ENCODE assay signal across 17 mouse cellular contexts in the genomic region with DNA sequence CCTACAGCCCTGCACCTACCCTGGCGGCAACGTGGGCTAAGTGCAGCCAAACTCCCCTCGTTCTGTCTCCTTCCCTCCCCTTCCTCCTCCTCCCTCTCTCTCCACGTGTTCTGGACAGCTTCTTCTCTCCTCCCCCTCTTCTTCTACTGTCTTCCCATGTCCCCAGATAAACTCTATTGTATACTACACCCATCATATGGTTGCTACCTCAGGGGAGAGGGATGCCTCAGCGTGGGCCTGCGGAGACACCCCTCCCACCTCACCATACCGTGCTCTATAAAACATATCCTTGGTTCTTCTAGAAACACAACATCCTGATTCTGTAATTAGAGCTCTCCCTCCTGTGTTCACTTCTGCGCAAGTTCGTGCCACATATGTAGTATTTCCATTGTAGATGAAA.
"Had no signal": no experiment of that assay in that cellular context is flagged by ENCODE, and none has a peak within 500 bp of the region (broad histone marks: within the 10 kb centered on the region; RNA-seq: fewer than 3 reads in every experiment).

No protein-coding gene starts in this region.

- ATAC-seq: intestine, embryonic 16.5 days; midbrain, embryonic 15.5 days had no signal

- H3K27me3 ChIP-seq: liver, embryonic 15.5 days; megakaryocyte, embryonic 14.5 days; midbrain, embryonic 15.5 days; stomach, embryonic 15.5 days had no signal

- DNase-seq: kidney, adult 8-10 months; kidney, postnatal 36 days; layer of hippocampus, adult 9-11 months; layer of hippocampus, postnatal 36 days; left cerebral cortex, postnatal 4 days; lung, embryonic 14.5 days; lung, postnatal 14 days; right cerebral cortex, postnatal 4 days; thymus, postnatal 36 days had no signal

- H3K4me2 ChIP-seq: liver, embryonic 11.5 days; liver, embryonic 15.5 days; lung, embryonic 14.5 days; midbrain, embryonic 11.5 days; midbrain, embryonic 15.5 days; stomach, embryonic 15.5 days had no signal

- H3K4me3 ChIP-seq: liver, embryonic 15.5 days; megakaryocyte, embryonic 14.5 days; midbrain, embryonic 15.5 days; stomach, embryonic 15.5 days had no signal

- H3K4me1 ChIP-seq: liver, embryonic 15.5 days; megakaryocyte, embryonic 14.5 days; midbrain, embryonic 15.5 days; stomach, embryonic 15.5 days had no signal

- H3K9ac ChIP-seq: liver, embryonic 15.5 days; lung, embryonic 14.5 days; midbrain, embryonic 15.5 days; stomach, embryonic 15.5 days had no signal

- H3K36me3 ChIP-seq: liver, embryonic 15.5 days; midbrain, embryonic 15.5 days; stomach, embryonic 15.5 days had no signal

- H3K27ac ChIP-seq: liver, embryonic 15.5 days; macrophage; midbrain, embryonic 15.5 days had no signal

- H3K9me3 ChIP-seq: liver, embryonic 15.5 days; megakaryocyte, embryonic 14.5 days; midbrain, embryonic 15.5 days; stomach, embryonic 15.5 days had no signal
